Mouse (Mus musculus): ENCODE results near the gene D6Ertd527e.
A peak's percentile ranks its signal among the peaks of the same experiment; 100 is the strongest.
"Not testable (repeated sequence)": the region's sequence is repeated elsewhere in the genome, so short reads cannot be mapped to it uniquely, and the experiment has no call there.

The D6Ertd527e gene

DNA sequence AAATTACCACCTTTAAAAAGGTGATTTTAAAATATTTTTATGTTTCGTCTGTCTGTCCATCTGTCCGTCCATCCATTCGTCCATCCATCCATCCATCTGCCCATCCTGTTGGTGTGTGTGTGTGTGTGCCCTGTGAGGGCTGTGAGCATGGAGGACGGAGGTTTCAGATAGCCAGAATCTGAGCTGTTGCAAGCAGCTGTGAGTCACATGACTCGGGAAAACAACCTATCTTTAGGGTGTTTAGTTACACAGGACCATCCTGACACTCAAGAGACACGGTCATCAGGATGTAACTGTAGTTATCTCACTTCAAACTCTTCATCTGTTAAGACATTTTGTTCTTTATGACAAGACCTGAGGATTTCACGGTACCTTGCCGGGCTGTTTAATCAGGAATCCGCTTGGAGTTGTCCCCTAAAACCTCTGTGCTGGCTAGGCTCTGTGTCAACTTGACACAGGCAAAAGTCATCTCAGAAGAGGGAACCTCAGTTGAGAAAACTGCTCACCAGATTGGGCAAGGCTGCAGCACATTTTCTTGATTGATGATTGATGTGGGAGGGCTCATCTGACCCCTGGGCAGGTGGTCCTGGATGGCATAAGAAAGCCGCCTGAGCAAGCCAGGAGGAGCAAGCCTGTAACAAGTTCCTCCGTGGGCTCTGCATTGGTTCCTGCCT is at the start of gene D6Ertd527e:
TSS of gene D6Ertd527e (plus strand) at position 624 of the 674 bp plus-strand sequence.
- no peak for DNase-seq

DNA sequence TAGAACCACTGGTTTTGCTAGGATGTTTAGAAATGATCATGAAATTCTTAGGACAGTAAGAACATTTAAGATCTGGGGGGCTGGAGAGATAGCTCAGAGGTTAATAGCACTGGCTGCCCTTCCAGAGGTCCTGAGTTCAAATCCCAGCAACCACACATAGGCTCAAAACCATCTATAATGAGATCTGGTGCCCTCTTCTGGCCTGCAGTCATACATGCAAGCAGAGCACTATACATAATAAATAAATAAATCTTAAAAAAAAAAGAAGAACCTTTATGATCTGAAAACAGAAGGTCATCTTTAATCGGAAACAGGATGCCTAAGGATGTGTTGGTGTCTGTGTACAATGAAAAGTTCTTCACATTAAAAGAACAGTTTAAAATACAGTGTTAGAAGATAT is 44.8 kb upstream of the D6Ertd527e start:
- no peak for DNase-seq

DNA sequence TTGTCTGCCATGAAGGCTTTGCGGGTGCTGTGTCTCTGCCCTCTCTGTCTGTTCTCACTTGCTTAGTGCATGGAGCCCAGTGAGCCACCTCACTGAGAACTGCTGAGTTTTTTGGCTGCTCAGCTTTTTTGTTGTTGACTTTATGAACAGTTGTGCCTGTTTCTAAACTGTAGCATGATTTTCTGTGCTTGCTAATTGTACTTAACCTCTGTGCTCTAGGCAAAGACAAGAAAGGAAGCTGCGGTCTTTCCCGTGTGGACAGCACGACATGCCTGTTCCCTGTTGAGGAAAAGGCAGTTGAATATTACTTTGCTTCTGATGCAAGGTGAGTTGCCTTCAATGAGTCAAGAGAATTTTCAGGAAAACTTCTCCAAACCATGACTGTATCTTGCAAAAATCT is 41.0 kb upstream of the D6Ertd527e start:
- no peak for DNase-seq

DNA sequence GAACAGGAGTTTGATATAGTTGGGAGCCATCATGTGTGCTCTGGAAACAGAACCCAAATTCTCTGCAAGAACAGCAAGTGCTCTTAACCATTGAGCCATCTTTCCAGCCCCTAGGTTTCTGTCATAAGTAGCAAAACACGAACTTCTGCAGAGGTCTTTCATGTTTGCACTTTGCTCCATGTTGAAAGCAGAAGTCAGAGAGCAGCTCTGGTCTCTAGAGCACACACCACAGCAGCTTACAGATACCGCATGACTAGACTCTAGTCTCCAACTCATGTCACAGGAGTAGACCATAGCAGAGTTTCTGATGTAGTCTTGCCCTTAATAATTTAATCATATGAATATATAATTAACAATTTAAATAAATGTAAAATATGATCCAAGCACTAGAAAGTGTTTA is 36.3 kb upstream of the D6Ertd527e start:
- no peak for DNase-seq

DNA sequence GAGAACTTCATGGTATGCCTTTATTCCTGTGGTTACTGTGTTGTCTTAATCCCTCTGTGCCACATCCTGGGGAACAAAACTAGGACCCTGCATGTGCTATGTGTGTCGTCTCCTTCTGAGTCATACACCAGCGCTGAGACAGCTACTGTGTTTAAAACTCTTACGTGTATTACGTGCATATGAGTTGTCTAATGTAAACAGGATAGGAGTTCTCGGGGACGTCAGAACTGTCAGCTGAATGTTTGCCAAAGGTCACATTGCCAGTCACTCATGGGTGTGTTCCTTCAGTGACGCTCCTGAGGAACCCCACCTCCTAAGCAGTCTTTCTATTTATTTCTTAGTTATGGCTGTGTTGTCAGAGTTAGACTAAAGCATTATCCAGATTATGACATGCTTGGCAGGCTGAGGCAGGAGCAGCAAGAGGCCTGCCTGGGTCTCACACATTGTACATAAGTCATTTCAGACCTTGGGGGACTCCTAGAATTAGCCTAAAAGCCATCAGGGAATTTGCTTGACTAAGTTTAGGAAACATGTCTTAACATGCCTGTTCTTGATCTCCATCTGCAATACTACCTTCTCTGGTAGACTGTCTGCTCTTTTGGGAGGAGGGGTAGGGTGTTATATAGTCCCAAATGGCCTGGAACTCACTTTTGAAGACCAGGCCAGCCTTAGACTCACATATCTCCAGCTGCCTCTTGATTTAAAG is 35.2 kb upstream of the D6Ertd527e start:
- no peak for DNase-seq

DNA sequence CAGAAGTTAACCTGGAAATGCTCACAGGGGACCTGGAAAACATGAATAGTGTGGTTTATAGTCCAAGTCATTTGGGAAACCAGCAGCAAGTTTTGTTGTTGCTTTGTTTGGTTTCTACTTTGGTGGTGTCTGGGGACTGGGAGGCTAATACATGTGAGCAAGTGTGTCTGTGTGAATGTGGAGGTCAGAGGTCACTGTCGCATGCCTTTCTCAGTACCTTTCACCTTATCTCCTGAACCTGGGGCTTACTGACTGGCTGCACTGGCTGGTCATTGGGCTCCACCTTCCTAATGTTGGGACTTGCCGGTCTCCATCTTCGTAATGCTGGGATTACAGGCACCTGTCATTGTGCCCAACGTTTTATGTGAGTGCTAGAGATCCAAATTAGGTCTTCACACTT is 33.9 kb upstream of the D6Ertd527e start:
- no peak for DNase-seq

DNA sequence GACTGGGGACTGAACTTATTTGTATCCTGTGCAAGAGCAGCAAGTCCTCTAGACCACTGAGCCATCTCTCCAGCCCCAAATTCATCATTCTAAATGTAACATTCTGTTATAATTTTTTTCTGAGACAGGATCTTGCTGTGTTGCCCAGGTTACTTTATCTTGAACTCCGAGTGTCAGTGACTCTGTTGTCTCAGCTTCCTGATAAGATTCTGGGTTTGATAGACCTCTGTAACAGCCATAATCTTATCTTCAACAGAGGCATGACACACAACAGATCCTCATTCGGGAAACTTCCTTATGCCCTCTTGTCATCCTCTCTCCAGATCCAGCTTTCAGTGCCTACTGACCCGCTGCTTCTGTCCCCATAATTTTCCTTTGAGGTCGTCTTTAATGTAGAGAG is 31.8 kb upstream of the D6Ertd527e start:
- no peak for DNase-seq

DNA sequence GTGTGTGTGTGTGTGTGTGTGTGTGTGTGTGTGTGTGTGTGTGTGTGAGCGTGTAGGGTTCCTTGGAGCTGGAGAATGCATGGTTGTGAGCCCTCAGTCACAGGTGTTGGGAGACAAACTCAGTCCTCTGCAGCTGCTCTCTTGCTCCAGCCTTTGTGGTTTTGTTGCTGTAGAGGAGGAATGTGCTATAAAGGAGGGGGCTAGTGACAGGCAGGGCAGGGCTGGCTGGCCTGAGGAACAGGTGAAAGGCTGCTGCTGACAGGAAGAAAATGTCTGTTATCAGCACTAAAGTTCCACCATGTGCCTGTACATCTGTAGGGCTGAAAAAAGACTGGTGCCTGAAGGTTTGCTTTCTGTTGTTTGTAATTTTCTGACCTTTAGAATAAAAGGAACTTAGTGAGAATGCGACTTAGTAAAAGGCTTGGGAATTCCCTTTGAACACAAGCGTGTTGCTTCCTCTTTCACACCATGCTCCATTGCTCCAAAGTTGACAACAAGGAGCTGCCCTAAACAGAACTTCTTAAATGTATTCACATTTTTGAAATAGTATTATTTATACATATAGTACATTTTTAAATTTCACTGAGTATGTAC is 29.4 kb upstream of the D6Ertd527e start:
- no peak for DNase-seq

DNA sequence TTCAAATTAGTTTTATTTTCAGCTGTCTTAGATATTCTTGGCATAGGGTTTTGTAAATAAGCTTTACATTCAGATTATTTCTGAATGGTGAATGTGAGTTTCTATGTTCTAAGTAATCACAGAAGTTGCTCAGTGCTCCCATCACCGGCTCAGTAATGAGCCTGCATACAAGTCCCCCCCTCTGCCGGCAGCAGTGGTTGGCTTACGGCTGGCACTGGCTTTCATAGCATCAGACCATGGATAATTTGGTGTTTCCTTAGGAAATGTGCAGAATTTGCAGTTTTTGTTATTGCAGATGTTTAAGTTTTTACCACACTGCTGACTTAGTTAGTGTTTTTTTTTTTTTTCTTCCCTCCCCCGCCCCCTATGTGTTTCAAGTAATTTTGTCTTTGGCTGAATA is 25.1 kb upstream of the D6Ertd527e start:
- no peak for DNase-seq

DNA sequence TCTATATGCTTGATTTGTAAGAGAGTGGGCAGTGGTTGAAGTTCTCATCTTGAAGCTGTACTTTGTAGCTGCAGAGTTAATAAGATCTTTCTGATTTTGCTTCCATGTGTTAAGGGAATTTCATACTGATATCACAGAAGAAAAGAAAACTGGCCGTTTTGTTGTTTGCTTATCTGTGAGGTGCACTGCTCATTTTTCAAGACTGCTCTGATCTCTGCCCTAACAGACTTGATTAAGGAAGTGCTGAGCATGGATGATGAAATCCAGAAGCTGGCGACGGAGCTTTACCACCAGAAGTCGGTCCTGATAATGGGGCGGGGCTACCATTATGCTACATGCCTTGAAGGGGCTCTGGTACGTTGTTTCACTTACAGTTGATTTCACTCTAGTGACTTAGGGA is 19.5 kb upstream of the D6Ertd527e start:
- no peak for DNase-seq

DNA sequence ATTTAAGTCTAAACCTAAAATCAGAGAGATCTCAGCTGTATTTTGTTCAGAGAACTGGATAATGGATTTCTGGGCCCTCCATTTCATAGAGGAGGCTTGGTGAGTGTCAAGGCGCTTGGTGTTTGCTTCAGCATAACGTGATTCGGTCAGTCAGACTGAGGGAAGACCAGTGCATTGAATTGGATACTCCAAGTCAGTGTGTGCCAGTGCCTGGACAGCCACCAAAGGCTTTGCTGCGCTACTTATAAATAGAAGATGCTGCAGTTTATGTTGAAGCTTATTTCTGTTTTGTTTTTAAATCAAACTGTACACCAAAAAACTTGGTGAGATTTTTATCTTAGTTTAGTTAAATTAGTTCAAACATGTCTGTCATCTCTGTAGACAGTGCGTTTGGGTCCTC is 16.2 kb upstream of the D6Ertd527e start:
- no peak for DNase-seq

DNA sequence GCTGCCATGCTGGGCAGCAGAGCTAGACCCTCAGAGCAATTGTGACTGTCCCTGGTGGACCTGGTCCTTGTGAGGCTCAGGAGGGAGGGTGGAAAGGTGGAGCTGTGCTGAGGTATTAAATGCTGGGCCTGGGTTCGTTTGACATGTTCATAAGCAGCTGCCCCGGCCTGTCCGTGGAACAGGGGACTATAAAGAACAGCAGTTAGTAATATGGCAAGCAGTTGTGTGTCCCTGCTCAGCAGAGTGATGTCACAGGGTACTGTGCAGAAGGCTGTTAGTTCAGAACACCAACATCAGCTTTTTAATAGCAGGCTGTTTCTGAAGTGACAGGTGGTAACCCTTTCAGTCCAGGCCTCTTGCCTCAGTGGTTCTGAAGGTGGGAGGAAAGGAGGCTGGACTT is 13.7 kb upstream of the D6Ertd527e start:
- no peak for DNase-seq

DNA sequence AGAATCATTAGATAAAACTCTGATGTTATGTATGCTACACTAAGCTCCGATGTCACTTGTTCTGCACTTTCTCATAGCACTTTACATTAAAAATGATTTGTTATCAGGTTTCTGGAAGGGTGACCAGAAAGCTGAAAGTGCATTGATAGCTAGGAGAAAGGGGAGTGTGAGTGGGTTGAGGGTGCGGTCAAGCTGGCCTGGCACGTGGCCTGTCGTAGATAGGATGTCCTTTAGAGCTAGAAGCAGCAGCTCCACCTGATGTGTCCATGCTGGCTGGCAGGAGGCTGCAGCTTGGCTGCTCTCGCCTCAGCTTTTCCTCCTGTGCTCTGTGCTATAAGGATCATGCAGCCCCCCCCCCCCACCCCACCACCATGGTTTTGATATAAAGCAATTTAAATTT is 12.1 kb upstream of the D6Ertd527e start:
- no peak for DNase-seq

DNA sequence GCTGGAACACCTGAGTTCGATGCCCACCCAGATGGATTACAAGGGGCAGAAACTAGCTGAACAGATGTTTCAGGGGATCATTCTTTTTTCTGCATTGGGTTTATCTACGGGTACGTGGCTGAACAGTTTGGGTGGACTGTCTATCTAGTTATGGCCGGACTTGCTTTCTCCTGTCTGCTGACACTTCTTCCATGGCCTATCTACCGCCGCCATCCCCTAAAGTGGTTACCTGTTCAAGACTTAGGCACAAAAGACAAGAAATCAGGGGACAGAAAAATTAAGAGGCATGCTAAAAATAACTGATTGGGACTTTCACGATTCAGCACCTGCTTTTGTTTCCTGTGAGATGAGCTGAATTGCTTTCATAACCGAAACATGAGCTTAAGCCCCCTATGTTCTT is 10.9 kb upstream of the D6Ertd527e start:
- DNase-seq, result not testable (repeated sequence)

DNA sequence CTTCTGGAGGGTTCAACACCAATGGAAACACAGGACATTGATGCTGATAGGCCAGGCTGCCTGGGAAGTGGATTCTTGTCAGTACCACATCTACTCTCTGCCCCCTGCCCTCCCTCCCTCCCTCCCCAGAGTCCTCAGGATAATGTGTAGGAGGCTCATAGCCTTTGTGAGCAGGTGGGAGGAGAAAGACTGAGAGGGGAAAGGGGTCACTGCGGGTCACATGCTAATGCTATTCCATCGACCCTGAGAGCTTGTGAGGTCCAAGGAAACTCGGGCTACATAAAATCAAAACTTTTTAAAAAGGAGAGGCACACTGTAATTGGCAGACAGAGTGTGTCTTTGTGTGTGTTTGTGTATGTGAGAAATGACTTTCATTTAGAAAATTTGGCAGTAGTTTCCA is 5.3 kb upstream of the D6Ertd527e start:
- DNase-seq, result no peak

DNA sequence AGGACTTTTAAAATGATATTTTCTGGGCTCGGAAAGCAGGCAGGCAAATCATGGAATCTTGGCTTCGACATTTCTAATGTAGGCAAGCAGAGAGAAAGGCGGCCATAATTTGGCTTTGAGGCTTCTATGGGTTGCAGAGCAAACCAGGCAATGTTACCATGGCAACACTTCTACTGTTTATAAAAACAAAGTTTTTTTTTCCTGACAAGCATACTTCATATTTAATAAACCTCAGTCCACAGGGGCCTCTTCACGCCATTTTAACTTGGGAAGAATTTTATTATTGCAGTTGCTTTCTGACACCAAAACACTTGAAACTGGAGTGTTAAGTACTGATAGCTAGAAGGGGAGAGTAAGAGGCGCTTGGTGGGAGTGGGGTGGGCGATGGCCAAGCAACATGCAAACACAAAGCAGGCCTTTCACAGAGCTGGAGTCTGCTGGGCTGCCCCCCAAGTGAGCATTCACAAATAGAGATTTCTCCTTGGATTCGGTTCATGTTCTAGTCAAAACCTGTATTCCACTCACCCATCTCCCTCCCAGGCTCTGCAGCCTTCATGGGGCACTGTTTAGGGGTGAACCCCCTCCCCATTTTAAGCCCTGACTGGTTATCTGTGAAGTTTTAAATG is 4.8 kb upstream of the D6Ertd527e start:
- no peak for DNase-seq

DNA sequence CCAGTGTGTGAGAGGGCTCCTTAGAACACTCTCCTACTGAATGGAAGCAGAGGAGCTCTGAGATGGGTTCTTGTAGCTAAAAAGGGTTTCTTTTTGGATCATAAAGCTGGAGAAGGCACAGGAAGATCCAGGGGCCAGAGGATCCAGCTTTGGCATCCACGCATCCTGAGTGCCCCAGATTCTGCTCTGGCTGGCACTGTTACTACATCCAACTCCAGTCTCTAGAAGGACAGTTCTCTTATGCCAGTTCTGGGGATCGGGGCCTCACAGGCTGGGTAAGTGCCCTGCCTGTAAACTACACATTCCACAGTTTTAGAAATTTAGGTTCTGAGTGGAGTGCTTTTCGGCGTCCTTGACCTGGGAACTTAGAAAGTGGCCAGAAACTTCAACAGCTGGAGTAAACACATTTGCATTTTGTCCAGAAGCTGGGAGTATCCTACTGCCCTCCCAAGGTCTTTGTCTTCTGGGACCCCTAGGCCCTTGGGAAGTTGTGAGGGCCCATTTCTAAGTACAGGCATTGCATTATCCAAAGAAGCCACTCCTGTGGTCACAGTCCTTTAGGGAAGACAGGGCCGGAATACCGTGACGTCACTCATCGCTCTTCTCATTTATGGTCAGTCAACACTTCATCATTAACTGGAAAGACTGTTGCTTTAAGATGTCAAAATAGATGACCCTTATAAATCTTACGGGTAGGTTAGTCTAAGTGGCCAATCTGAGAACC is 4.1 kb upstream of the D6Ertd527e start:
- no peak for DNase-seq

DNA sequence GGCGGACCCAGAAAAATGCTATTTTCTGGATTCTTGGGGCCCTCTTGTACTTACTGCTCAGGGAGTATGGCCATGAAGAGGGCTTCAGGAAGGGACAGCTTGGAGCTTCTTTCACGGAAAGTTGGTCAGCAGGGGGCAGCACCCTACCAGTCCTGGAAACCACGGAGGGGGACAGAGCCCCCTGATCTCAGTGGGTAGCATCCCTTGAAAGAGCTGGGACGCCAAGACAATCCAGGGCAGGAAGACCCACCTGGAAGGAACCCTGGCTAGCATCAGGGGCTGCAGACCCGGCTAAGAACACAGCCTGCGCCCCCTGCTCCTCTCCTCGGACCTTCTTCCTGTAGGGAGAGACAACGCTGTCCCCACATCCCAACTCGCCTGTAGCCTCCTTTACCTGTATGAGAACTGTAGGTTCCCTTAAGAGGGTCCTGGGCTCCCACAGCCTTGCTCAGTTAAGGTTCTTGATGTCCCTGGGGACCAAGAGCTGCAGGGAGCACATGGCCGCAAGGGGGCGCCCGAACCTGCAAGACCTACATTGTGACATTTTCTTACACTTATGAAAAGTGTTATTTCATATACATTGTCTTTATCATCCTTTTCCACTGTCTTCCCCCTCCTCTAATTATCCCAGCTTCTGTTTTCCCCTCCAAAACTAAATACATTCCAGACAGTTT is 3.1 kb upstream of the D6Ertd527e start:
- DNase-seq, result peak; percentile 70 to 84

DNA sequence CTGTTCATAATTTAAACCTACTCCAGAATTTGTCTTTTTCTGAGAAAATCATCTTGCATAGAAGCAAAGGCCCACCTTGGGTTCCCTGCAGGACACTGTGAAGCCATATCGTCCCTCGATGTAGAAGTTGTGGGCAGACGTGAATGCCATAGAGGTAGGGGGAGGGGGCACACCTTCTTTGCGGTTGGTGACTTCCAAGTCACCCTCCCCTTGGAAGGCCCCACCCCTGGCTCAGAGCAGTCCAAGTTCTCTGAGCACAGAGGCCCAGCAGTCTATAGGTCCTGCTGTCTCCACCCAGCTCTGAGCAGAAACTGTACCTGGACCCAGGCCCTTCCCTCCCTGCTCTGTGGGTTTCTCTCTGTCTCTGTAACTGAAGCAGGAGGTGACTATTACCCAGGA is 2.6 kb upstream of the D6Ertd527e start:
- DNase-seq, result no peak

DNA sequence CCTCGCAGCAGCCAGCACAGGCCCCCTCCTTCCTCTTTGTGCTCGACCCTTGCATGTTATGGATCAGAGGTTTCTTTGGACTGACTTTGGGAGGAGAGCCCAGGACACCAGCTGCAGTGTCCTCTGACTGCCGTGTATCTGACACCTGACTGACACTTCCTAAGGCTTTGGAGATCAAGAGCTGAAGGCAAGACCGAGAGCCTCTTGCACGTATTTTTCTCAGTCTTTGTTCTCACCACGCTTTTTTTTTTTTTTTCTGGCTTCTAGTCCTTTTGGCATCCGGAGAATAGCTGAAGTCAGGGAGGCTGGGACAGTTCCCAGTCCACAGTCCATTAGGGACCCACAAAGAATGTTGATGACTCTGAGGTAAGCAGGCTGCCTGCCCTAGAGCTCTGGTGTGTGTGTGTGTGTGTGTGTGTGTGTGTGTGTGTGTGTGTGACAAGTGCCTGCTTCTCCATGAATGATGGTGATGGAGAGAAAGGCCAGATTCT is 2.1 kb upstream of the D6Ertd527e start:
- DNase-seq, result no peak

DNA sequence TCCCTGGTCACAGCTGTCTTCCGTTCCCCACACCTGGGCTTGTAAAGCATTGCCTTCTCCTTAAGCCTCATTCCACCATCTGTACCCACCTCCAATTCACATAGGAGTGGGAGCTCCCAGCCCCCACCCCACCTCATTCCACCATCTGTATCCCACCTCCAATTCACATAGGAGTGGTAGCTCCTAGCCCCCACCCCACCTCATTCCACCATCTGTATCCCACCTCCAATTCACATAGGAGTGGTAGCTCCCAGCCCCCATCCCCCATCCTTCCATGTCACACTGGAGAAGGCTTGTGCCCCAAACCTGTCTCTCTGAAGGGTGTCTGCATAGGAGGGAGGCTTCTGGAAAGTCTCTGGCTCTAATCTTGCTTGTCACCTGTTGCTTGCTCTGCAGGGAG is 1.2 kb upstream of the D6Ertd527e start:
- no peak for DNase-seq

DNA sequence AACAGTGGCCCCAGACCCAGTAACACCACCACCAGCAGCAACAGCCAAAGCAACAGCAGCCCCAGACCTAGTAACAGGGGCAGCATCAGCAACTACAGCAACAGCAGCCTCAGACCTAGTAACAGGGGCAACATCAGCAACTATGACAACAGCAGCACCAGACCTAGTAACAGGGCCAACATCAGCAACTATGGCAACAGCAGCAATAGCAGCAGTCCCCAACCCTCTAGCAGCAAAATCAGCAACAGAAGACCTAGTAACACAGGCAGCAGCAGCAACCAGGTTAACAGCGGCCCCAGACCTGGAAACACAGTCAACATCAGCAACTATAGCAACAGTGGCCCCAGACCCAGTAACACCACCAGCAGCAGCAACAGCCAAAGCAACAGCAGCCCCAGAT is 6.9 kb downstream of the D6Ertd527e start:
- no peak for DNase-seq

DNA sequence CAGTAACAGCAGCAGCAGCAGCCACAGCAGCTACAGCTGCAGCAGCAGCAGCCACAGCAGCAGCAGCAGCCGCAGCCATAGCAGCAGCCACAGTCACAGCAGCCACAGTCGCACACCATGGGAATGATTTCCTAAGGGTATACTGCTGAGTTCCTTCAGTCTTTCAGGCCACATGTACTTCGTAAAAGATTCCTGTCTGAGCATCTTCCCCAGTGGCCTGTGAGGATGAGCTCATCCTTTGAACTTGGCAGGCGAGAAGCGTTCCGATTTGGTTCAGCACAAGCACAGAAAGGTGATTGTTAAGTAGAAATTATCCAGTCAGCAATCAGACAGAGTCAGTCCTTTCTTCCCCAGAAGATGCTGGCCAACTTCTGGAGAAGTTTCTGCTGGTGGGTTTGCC is 7.6 kb downstream of the D6Ertd527e start:
- no peak for DNase-seq

Data from cerebellum, adult 18-20 months (tissue).